8 mouse cellular contexts compared by ENCODE assay signal in genomic region chr11:77606469-77606834, GRCm38 (mm10). TPM values are rescaled to one million over a fixed set of nuclear protein-coding genes. Genes with fewer than 3 reads are reported as not detected.
DNase-seq lines count a peak whose midpoint lies in the region; ATAC-seq lines count a peak whose summit lies in the region.

No protein-coding gene starts in this region.

- intact Hi-C loops in left cerebral cortex, postnatal 4 days (cut with DNase I), result no loop called here

- peak overlapping the region; percentile 74 for H3K4me2 ChIP-seq in hindbrain, embryonic 14.5 days (replicated peaks)
- H3K4me2 ChIP-seq in midbrain, embryonic 14.5 days (ENCODE audit: low read length), result peak overlapping the region; percentile 79

- DNase-seq in left cerebral cortex, postnatal 4 days, result peak; percentile 17
- no peak for DNase-seq in left cerebral cortex, adult 9 months (ENCODE audit: low spot score in 2 of 2)
- DNase-seq in embryonic facial prominence, embryonic 10.5 days (ENCODE audit: low spot score), result no peak
- no peak for DNase-seq in hindbrain, embryonic 14.5 days (ENCODE audit: low spot score)
- DNase-seq in midbrain, embryonic 14.5 days, result peak; percentile 42
- DNase-seq in Muller cell, postnatal 12 days (ENCODE audit: inconsistent ontology term), result no peak
- DNase-seq in adrenal gland, adult 18-20 months (ENCODE audit: low spot score in 2 of 2), result no peak
- no peak for DNase-seq in ovary, adult 18-20 months (ENCODE audit: low spot score)

- H3K4me1 ChIP-seq in embryonic facial prominence, embryonic 10.5 days, result peaks cover 28% of the 10 kb centered on the region
- peaks cover 16% of the 10 kb centered on the region for H3K4me1 ChIP-seq in hindbrain, embryonic 14.5 days (replicated peaks; ENCODE audit: control insufficient read depth, insufficient read depth, low read length)
- H3K4me1 ChIP-seq in midbrain, embryonic 14.5 days (ENCODE audit: control insufficient read depth, insufficient read depth, low read length), result peaks cover 19% of the 10 kb centered on the region

- H3K36me3 ChIP-seq in embryonic facial prominence, embryonic 10.5 days (replicated peaks), result peaks cover 26% of the 10 kb centered on the region
- 0 out of 2 replicates have a peak, but pooled peaks cover 9% of the 10 kb centered on the region for H3K36me3 ChIP-seq in hindbrain, embryonic 14.5 days (replicated peaks; ENCODE audit: control insufficient read depth, insufficient read depth)
- H3K36me3 ChIP-seq in midbrain, embryonic 14.5 days (ENCODE audit: control insufficient read depth, insufficient read depth, low read length), result no peaks in the 10 kb centered on the region

- no peak for ATAC-seq in hindbrain, embryonic 14.5 days (ENCODE audit: low FRiP score)
- ATAC-seq in midbrain, embryonic 14.5 days (ENCODE audit: low FRiP score, low TSS enrichment), result no peak

- H3K9ac ChIP-seq in hindbrain, embryonic 14.5 days, result peak overlapping the region; percentile 97
- peak overlapping the region; percentile 99 for H3K9ac ChIP-seq in midbrain, embryonic 14.5 days (replicated peaks; ENCODE audit: low read length)

- peak overlapping the region; percentile 87 for H3K4me3 ChIP-seq in embryonic facial prominence, embryonic 10.5 days
- peak overlapping the region; percentile 89 for H3K4me3 ChIP-seq in hindbrain, embryonic 14.5 days (replicated peaks; ENCODE audit: low read length)
- peak overlapping the region; percentile 98 for H3K4me3 ChIP-seq in midbrain, embryonic 14.5 days (replicated peaks; ENCODE audit: low read depth, low read length)

- H3K27ac ChIP-seq in embryonic facial prominence, embryonic 10.5 days (replicated peaks), result peak overlapping the region; percentile 100
- H3K27ac ChIP-seq in hindbrain, embryonic 14.5 days, result peak overlapping the region; percentile 96
- H3K27ac ChIP-seq in midbrain, embryonic 14.5 days (replicated peaks; ENCODE audit: low read depth, low read length), result peak overlapping the region; percentile 98

- H3K9me3 ChIP-seq in embryonic facial prominence, embryonic 10.5 days, result no peaks in the 10 kb centered on the region
- no peaks in the 10 kb centered on the region for H3K9me3 ChIP-seq in hindbrain, embryonic 14.5 days (ENCODE audit: control insufficient read depth, low read length)
- no peaks in the 10 kb centered on the region for H3K9me3 ChIP-seq in midbrain, embryonic 14.5 days (ENCODE audit: control insufficient read depth, low read length)

- 9% methylated on average over 6 of the region's 6 CpGs for whole genome bisulfite sequencing in embryonic facial prominence, embryonic 10.5 days
- WGBS in hindbrain, embryonic 14.5 days, result 9% methylated on average over 6 of the region's 6 CpGs
- 4% methylated on average over 6 of the region's 6 CpGs for WGBS in midbrain, embryonic 14.5 days

- H3K27me3 ChIP-seq in embryonic facial prominence, embryonic 10.5 days (replicated peaks; ENCODE audit: low read depth, poor library complexity, severe bottlenecking), result no peaks in the 10 kb centered on the region
- no peaks in the 10 kb centered on the region for H3K27me3 ChIP-seq in hindbrain, embryonic 14.5 days (ENCODE audit: control insufficient read depth, insufficient read depth, low read length)
- H3K27me3 ChIP-seq in midbrain, embryonic 14.5 days (ENCODE audit: control insufficient read depth, insufficient read depth, low read length), result no peaks in the 10 kb centered on the region

RNA-seq across cellular contexts. Expression of gene Taok1, which starts 1.2 kb away (rescaled TPM):
- 100 to 1,000 TPM; 104 to 113 TPM for total RNA-seq in left cerebral cortex, postnatal 4 days (2021)
- 11.9 and 13.5 TPM in 2 replicates for polyA plus RNA-seq in embryonic facial prominence, embryonic 10.5 days (2016; fragmentation: Nextera tagmentation; extraction: Ambion mirVana)
- polyA plus RNA-seq in hindbrain, embryonic 14.5 days (2014; fragmentation: Nextera tagmentation; extraction: Ambion mirVana), result 29.2 and 29.3 TPM in 2 replicates
- 37.0 and 37.5 TPM in 2 replicates for polyA plus RNA-seq in midbrain, embryonic 14.5 days (2014; fragmentation: Nextera tagmentation; extraction: Ambion mirVana)
- 10 to 100 TPM; 47.6 to 51.3 TPM for total RNA-seq in adrenal gland, adult 18-20 months (2021)

Comparison
In these comparisons a context has a peak if more than half of its experiments do, and no peak if none do; other contexts are left out.
1. DNase-seq: peak in left cerebral cortex, postnatal 4 days (single experiment) and midbrain, embryonic 14.5 days (single experiment); none in left cerebral cortex, adult 9 months (0 of 2), embryonic facial prominence, embryonic 10.5 days (single experiment), hindbrain, embryonic 14.5 days (single experiment), Muller cell, postnatal 12 days (single experiment), adrenal gland, adult 18-20 months (0 of 2) and ovary, adult 18-20 months (single experiment).
2. Peak in every context shown above with its lines, with median percentiles within 50 percentile points of each other: H3K27ac ChIP-seq and H3K4me3 ChIP-seq.